Mouse (Mus musculus) C2C12 (cell line): Measurements from ENCODE around the gene Gramd1b. TPM values are rescaled to one million over a fixed set of nuclear protein-coding genes. Genes with fewer than 3 reads are reported as not detected.

ENCODE experiments used
- H3K27me3 ChIP-seq: one replicate; pipeline ENCODE4 v1.6.1; 2011; ENCODE audit not compliant: control insufficient read depth, insufficient read depth, insufficient read length
- H3K36me3 ChIP-seq: one replicate; pipeline ENCODE4 v1.6.1; 2011; ENCODE audit not compliant: control insufficient read depth, insufficient read depth
- H3K4me3 ChIP-seq: one replicate; pipeline ENCODE4 v1.5.1; 2011; ENCODE audit warnings: mild to moderate bottlenecking, control low read depth; ENCODE audit not compliant: poor library complexity, insufficient read depth, severe bottlenecking
- H3K79me2 ChIP-seq: one replicate; pipeline ENCODE4 v1.6.1; 2011; ENCODE audit not compliant: control insufficient read depth, insufficient read depth
- H3K79me3 ChIP-seq: one replicate; pipeline ENCODE4 v1.6.1; 2011; ENCODE audit warnings: low read depth, control low read depth
- H3ac ChIP-seq: one replicate; pipeline ENCODE3; 2011; ENCODE audit warnings: low read depth; ENCODE audit not compliant: control insufficient read depth, insufficient read length
- CEBPB ChIP-seq: IDR thresholded peaks from one replicate; pipeline ENCODE4 v1.6.1; 2011; ENCODE audit warnings: low read depth, mild to moderate bottlenecking, control low read depth, moderate library complexity
- CTCF ChIP-seq: IDR thresholded peaks from one replicate; pipeline ENCODE4 v1.5.1; 2011; ENCODE audit not compliant: control insufficient read depth, insufficient read depth, insufficient read length
- FOSL1 ChIP-seq: IDR thresholded peaks from one replicate; pipeline ENCODE4 v1.8.0; 2011; ENCODE audit warnings: mild to moderate bottlenecking, low read length; ENCODE audit not compliant: poor library complexity, insufficient read depth, severe bottlenecking
- MAX ChIP-seq: IDR thresholded peaks from one replicate; pipeline ENCODE4 v1.6.1; 2011; ENCODE audit warnings: mild to moderate bottlenecking, control low read depth
- MYOD1 ChIP-seq: IDR thresholded peaks from one replicate; pipeline ENCODE4 v1.6.1; 2011; ENCODE audit warnings: low read depth; ENCODE audit not compliant: control insufficient read depth, insufficient read length
- MYOG ChIP-seq: IDR thresholded peaks from one replicate; pipeline ENCODE4 v1.6.1; 2011; ENCODE audit not compliant: control insufficient read depth, insufficient read length; ENCODE audit errors: extremely low read depth
- USF1 ChIP-seq: IDR thresholded peaks from one replicate; pipeline ENCODE4 v1.6.1; 2011; ENCODE audit warnings: low read depth, mild to moderate bottlenecking, control low read depth, moderate library complexity
- polyA plus RNA-seq: library from polyadenylated mRNA; unstranded; fragments of >200 nt; fragmentation: generic; extraction: Trizol; gene quantifications from one replicate; pipeline ENCODE4 v1.2.1, GENCODE M21; 2012; ENCODE audit warnings: missing spikeins

Gramd1b gene
- polyA plus RNA-seq, 1 experiment, result 3.7 TPM

DNA sequence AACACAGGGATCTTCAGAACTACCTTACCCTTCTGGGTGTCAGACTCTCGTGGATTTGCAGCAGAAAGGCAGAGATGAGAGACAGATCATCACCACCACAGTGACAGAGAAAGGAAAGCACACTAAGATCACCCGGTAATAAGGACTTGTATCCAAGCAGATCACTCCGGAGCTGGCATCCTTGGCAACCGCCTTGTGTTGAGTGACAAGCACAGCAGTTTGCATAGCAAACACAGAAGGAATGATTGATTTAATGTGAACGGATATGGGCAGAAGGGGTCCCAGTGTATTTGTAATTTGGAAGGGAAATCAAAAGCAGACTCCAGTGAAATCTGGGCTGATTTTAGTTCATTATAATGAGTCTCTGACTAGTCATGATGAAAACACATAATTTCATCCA, 97.9 kb downstream of the Gramd1b start:
- no peak overlapping the region for H3K4me3 ChIP-seq
- no peaks in the 10 kb centered on the region for H3K79me3 ChIP-seq
- H3K79me2 ChIP-seq, result no peaks in the 10 kb centered on the region
- H3K36me3 ChIP-seq, result no peaks in the 10 kb centered on the region
- TF ChIP-seq MYOD1 (no peak), CEBPB (no peak), MYOG (no peak), FOSL1 (no peak), MAX (no peak), CTCF (no peak), USF1 (no peak)
- no peak overlapping the region for H3ac ChIP-seq
- no peaks in the 10 kb centered on the region for H3K27me3 ChIP-seq

- Histone ChIP-seq H3K4me3 (no peak overlapping the region), H3K79me3 (no peaks in the 10 kb centered on the region), H3K36me3 (no peaks in the 10 kb centered on the region), H3ac (no peak overlapping the region), H3K79me2 (no peaks in the 10 kb centered on the region), H3K27me3 (no peaks in the 10 kb centered on the region)
- TF ChIP-seq USF1 (no peak), MYOD1 (no peak), MYOG (no peak), FOSL1 (no peak), MAX (no peak), CTCF (no peak), CEBPB (no peak)
Observed at GRCm38 (mm10) chr9:40430969-40431368, 100.2 kb downstream of the Gramd1b start.

DNA sequence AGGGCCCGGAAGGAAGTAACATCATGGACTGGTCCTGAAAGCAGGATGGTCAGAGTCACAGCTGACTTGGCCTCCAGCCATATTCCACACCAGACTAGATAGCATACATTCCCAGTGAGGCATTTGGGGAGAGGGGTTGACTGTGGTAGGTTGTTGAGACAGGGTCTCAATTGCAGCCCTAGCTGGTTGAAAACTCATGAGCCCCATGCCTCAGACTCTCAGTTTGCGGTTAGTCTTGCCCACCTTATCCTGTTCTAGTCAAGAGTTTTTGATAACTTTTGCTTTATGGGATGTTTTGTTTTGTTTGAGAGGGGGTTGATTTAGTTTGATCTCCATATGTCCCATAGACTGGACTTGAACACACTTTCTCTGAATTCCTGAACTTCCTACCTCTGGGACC, 103.5 kb downstream of the Gramd1b start:
- Histone ChIP-seq H3K4me3 (no peak overlapping the region), H3K79me2 (no peaks in the 10 kb centered on the region), H3K36me3 (no peaks in the 10 kb centered on the region), H3K79me3 (no peaks in the 10 kb centered on the region), H3K27me3 (no peaks in the 10 kb centered on the region), H3ac (no peak overlapping the region)
- TF ChIP-seq FOSL1 (no peak), MAX (no peak), MYOG (no peak), CEBPB (no peak), CTCF (no peak), USF1 (no peak), MYOD1 (no peak)

- Histone ChIP-seq H3ac (no peak overlapping the region), H3K27me3 (no peaks in the 10 kb centered on the region), H3K79me2 (no peaks in the 10 kb centered on the region), H3K36me3 (no peaks in the 10 kb centered on the region), H3K79me3 (no peaks in the 10 kb centered on the region), H3K4me3 (no peak overlapping the region)
- TF ChIP-seq FOSL1 (no peak), MYOD1 (no peak), CEBPB (no peak), MAX (no peak), MYOG (no peak)
Observed at GRCm38 (mm10) chr9:40426282-40426964, 104.8 kb downstream of the Gramd1b start.

- TF ChIP-seq MYOG, result no peak
- no peak for TF ChIP-seq CEBPB
- no peak for TF ChIP-seq MAX
- no peak for TF ChIP-seq FOSL1
- no peak for TF ChIP-seq CTCF
- TF ChIP-seq MYOD1, result no peak
- TF ChIP-seq USF1, result no peak
- H3K79me2 ChIP-seq, result no peaks in the 10 kb centered on the region
- H3K36me3 ChIP-seq, result no peaks in the 10 kb centered on the region
- no peaks in the 10 kb centered on the region for H3K27me3 ChIP-seq
- no peaks in the 10 kb centered on the region for H3K79me3 ChIP-seq
- no peak overlapping the region for H3ac ChIP-seq
- H3K4me3 ChIP-seq, result no peak overlapping the region
Observed at GRCm38 (mm10) chr9:40424874-40425273, 106.3 kb downstream of the Gramd1b start.

GRCm38 (mm10) chr9:40423427-40423867, 107.7 kb downstream of the Gramd1b start:
- no peak for TF ChIP-seq FOSL1
- no peak for TF ChIP-seq USF1
- no peak for TF ChIP-seq MAX
- no peak for TF ChIP-seq CTCF
- TF ChIP-seq MYOG, result no peak
- no peak for TF ChIP-seq CEBPB
- TF ChIP-seq MYOD1, result no peak
- Histone ChIP-seq H3K79me2 (no peaks in the 10 kb centered on the region), H3K4me3 (no peak overlapping the region), H3K79me3 (no peaks in the 10 kb centered on the region), H3K36me3 (no peaks in the 10 kb centered on the region), H3K27me3 (no peaks in the 10 kb centered on the region), H3ac (no peak overlapping the region)
